Mouse (Mus musculus): ENCODE data around the gene Crip2. TPM values are rescaled to one million over a fixed set of nuclear protein-coding genes. Genes with fewer than 3 reads are reported as not detected.

Gene Crip2
- polyA plus RNA-seq, 1 experiment from 2014 or later, result 72.7 TPM

GRCm38 (mm10) chr12:113141531-113141973 is 1.5 kb downstream of the Crip2 start:
- Histone ChIP-seq H3K9ac (replicated peaks; ENCODE audit: low read length) (no peak overlapping the region), H3K27ac (replicated peaks; ENCODE audit: low read depth, low read length) (peak overlapping the region; percentile 35; the same call in 1 of the 2 replicates), H3K9me3 (replicated peaks; ENCODE audit: control insufficient read depth, low read length) (no peaks in the 10 kb centered on the region), H3K4me2 (ENCODE audit: low read depth, low read length) (peak overlapping the region; percentile 79), H3K36me3 (replicated peaks; ENCODE audit: control insufficient read depth, insufficient read depth, low read depth, low read length) (peaks cover 4% of the 10 kb centered on the region), H3K27me3 (ENCODE audit: control insufficient read depth, insufficient read depth, low read length) (peaks cover 16% of the 10 kb centered on the region), H3K4me3 (ENCODE audit: low read depth, low read length) (peak overlapping the region; percentile 43), H3K4me1 (ENCODE audit: control insufficient read depth, insufficient read depth, low read length) (peaks cover 7% of the 10 kb centered on the region)
- no peak for DNase-seq (ENCODE audit: low spot score)
- ATAC-seq (replicated peaks; ENCODE audit: insufficient number of reproducible peaks, low FRiP score, low TSS enrichment, low read depth), result no peak
- 46% methylated on average over 8 of the region's 8 CpGs for WGBS

GRCm38 (mm10) chr12:113142021-113142975 is 2.3 kb downstream of the Crip2 start:
- peak overlapping the region; percentile 6; the same call in 1 of the 2 replicates for H3K4me3 ChIP-seq (ENCODE audit: low read depth, low read length)
- no peaks in the 10 kb centered on the region for H3K9me3 ChIP-seq (replicated peaks; ENCODE audit: control insufficient read depth, low read length)
- H3K27me3 ChIP-seq (ENCODE audit: control insufficient read depth, insufficient read depth, low read length), result peaks cover 22% of the 10 kb centered on the region
- H3K9ac ChIP-seq (replicated peaks; ENCODE audit: low read length), result peak overlapping the region; percentile 25; the same call in 1 of the 2 replicates
- H3K4me1 ChIP-seq (ENCODE audit: control insufficient read depth, insufficient read depth, low read length), result peaks cover 7% of the 10 kb centered on the region
- H3K27ac ChIP-seq (replicated peaks; ENCODE audit: low read depth, low read length), result peak overlapping the region; percentile 35
- ATAC-seq (replicated peaks; ENCODE audit: insufficient number of reproducible peaks, low FRiP score, low TSS enrichment, low read depth), result no peak
- WGBS, result 15% methylated on average over 15 of the region's 15 CpGs
- DNase-seq (ENCODE audit: low spot score), result peak; percentile 52
- peak overlapping the region; percentile 79 for H3K4me2 ChIP-seq (ENCODE audit: low read depth, low read length)
- no peaks in the 10 kb centered on the region; the same call in none of the 2 replicates for H3K36me3 ChIP-seq (replicated peaks; ENCODE audit: control insufficient read depth, insufficient read depth, low read depth, low read length)

- Histone ChIP-seq H3K27me3 (ENCODE audit: control insufficient read depth, insufficient read depth, low read length) (peaks cover 22% of the 10 kb centered on the region), H3K4me3 (ENCODE audit: low read depth, low read length) (0 out of 2 replicates have a peak overlapping the region, but pooled peaks have one; percentile 6), H3K9ac (replicated peaks; ENCODE audit: low read length) (no peak overlapping the region), H3K9me3 (replicated peaks; ENCODE audit: control insufficient read depth, low read length) (no peaks in the 10 kb centered on the region), H3K36me3 (replicated peaks; ENCODE audit: control insufficient read depth, insufficient read depth, low read depth, low read length) (no peaks in the 10 kb centered on the region; the same call in 1 of the 2 replicates), H3K27ac (replicated peaks; ENCODE audit: low read depth, low read length) (no peak overlapping the region), H3K4me1 (ENCODE audit: control insufficient read depth, insufficient read depth, low read length) (peaks cover 7% of the 10 kb centered on the region), H3K4me2 (ENCODE audit: low read depth, low read length) (peak overlapping the region; percentile 19; the same call in 1 of the 2 replicates)
- 60% methylated on average over 7 of the region's 7 CpGs for WGBS
- DNase-seq (ENCODE audit: low spot score) (no peak), ATAC-seq (replicated peaks; ENCODE audit: insufficient number of reproducible peaks, low FRiP score, low TSS enrichment, low read depth) (no peak)
Measured at GRCm38 (mm10) chr12:113143164-113143563, 3.1 kb downstream of the Crip2 start.

GRCm38 (mm10) chr12:113144001-113144756 is 4.1 kb downstream of the Crip2 start:
- Histone ChIP-seq H3K36me3 (replicated peaks; ENCODE audit: control insufficient read depth, insufficient read depth, low read depth, low read length) (no peaks in the 10 kb centered on the region), H3K4me2 (ENCODE audit: low read depth, low read length) (no peak overlapping the region), H3K9me3 (replicated peaks; ENCODE audit: control insufficient read depth, low read length) (no peaks in the 10 kb centered on the region), H3K9ac (replicated peaks; ENCODE audit: low read length) (no peak overlapping the region), H3K4me3 (ENCODE audit: low read depth, low read length) (no peak overlapping the region), H3K27me3 (ENCODE audit: control insufficient read depth, insufficient read depth, low read length) (peaks cover 22% of the 10 kb centered on the region), H3K4me1 (ENCODE audit: control insufficient read depth, insufficient read depth, low read length) (peaks cover 7% of the 10 kb centered on the region), H3K27ac (replicated peaks; ENCODE audit: low read depth, low read length) (no peak overlapping the region)
- DNase-seq (ENCODE audit: low spot score) (no peak), ATAC-seq (replicated peaks; ENCODE audit: insufficient number of reproducible peaks, low FRiP score, low TSS enrichment, low read depth) (no peak)
- WGBS, result 78% methylated on average over 20 of the region's 20 CpGs

- H3K27ac ChIP-seq (replicated peaks; ENCODE audit: low read depth, low read length), result no peak overlapping the region
- DNase-seq (ENCODE audit: low spot score) (no peak), ATAC-seq (replicated peaks; ENCODE audit: insufficient number of reproducible peaks, low FRiP score, low TSS enrichment, low read depth) (no peak)
- no peaks in the 10 kb centered on the region for H3K9me3 ChIP-seq (replicated peaks; ENCODE audit: control insufficient read depth, low read length)
- no peak overlapping the region for H3K4me2 ChIP-seq (ENCODE audit: low read depth, low read length)
- H3K36me3 ChIP-seq (replicated peaks; ENCODE audit: control insufficient read depth, insufficient read depth, low read depth, low read length), result no peaks in the 10 kb centered on the region
- H3K27me3 ChIP-seq (ENCODE audit: control insufficient read depth, insufficient read depth, low read length), result peaks cover 22% of the 10 kb centered on the region
- no peak overlapping the region for H3K9ac ChIP-seq (replicated peaks; ENCODE audit: low read length)
- WGBS, result 91% methylated on average over 16 of the region's 16 CpGs
- no peak overlapping the region for H3K4me3 ChIP-seq (ENCODE audit: low read depth, low read length)
- peaks cover 4% of the 10 kb centered on the region for H3K4me1 ChIP-seq (ENCODE audit: control insufficient read depth, insufficient read depth, low read length)
Measured at GRCm38 (mm10) chr12:113144886-113145285, 4.8 kb downstream of the Crip2 start.

GRCm38 (mm10) chr12:113145591-113145990 is 5.6 kb downstream of the Crip2 start:
- Histone ChIP-seq H3K4me1 (ENCODE audit: control insufficient read depth, insufficient read depth, low read length) (peaks cover 4% of the 10 kb centered on the region), H3K27me3 (ENCODE audit: control insufficient read depth, insufficient read depth, low read length) (peaks cover 22% of the 10 kb centered on the region), H3K4me2 (ENCODE audit: low read depth, low read length) (no peak overlapping the region), H3K4me3 (ENCODE audit: low read depth, low read length) (no peak overlapping the region), H3K9ac (replicated peaks; ENCODE audit: low read length) (no peak overlapping the region), H3K36me3 (replicated peaks; ENCODE audit: control insufficient read depth, insufficient read depth, low read depth, low read length) (no peaks in the 10 kb centered on the region), H3K9me3 (replicated peaks; ENCODE audit: control insufficient read depth, low read length) (no peaks in the 10 kb centered on the region), H3K27ac (replicated peaks; ENCODE audit: low read depth, low read length) (no peak overlapping the region)
- WGBS, result 83% methylated on average over 5 of the region's 5 CpGs
- DNase-seq (ENCODE audit: low spot score), result no peak
- ATAC-seq (replicated peaks; ENCODE audit: insufficient number of reproducible peaks, low FRiP score, low TSS enrichment, low read depth), result no peak

- DNase-seq (ENCODE audit: low spot score) (peak; percentile 83), ATAC-seq (replicated peaks; ENCODE audit: insufficient number of reproducible peaks, low FRiP score, low TSS enrichment, low read depth) (no peak)
- Histone ChIP-seq H3K36me3 (replicated peaks; ENCODE audit: control insufficient read depth, insufficient read depth, low read depth, low read length) (no peaks in the 10 kb centered on the region), H3K4me3 (ENCODE audit: low read depth, low read length) (0 out of 2 replicates have a peak within 1 kb of the TSS, but pooled peaks have one; percentile 5), H3K9me3 (replicated peaks; ENCODE audit: control insufficient read depth, low read length) (no peaks in the 10 kb centered on the region), H3K27ac (replicated peaks; ENCODE audit: low read depth, low read length) (no peak within 1 kb of the TSS), H3K4me2 (ENCODE audit: low read depth, low read length) (peak within 1 kb of the TSS; percentile 20; the same call in 1 of the 2 replicates), H3K9ac (replicated peaks; ENCODE audit: low read length) (no peak within 1 kb of the TSS), H3K4me1 (ENCODE audit: control insufficient read depth, insufficient read depth, low read length) (peaks cover 4% of the 10 kb centered on the region), H3K27me3 (ENCODE audit: control insufficient read depth, insufficient read depth, low read length) (peaks cover 15% of the 10 kb centered on the region)
- WGBS, result 6% methylated on average over 45 of the region's 45 CpGs
Measured at GRCm38 (mm10) chr12:113146112-113147057, 6.3 kb downstream of the Crip2 start, which contains the start of gene Crip1. Gene Crip1 (plus strand): TSS chr12:113146316.

Measured in embryonic facial prominence, embryonic 11.5 days (tissue).